Mouse (Mus musculus) liver, adult 2 months (tissue): ENCODE data around the gene Fundc1.

ENCODE experiments used
- CTCF ChIP-seq: fragments of 200-500 bp; IDR thresholded peaks from 2 replicates; pipeline ENCODE4 v1.5.1; 2011; ENCODE audit warnings: low read depth, low read length, control low read depth
- POLR2A ChIP-seq: fragments of 200-500 bp; IDR thresholded peaks from 2 replicates; pipeline ENCODE4 v1.6.1; 2011; ENCODE audit warnings: low read length, control low read depth; ENCODE audit not compliant: insufficient read depth; ENCODE audit errors: extremely low read depth

GRCm38 (mm10) chrX:17512021-17512602 lies 60.0 kb downstream of the Fundc1 start:
- TF ChIP-seq CTCF, result no peak
- no peak for TF ChIP-seq POLR2A
